Mouse (Mus musculus): ENCODE results near the gene Dmgdh.

DNA sequence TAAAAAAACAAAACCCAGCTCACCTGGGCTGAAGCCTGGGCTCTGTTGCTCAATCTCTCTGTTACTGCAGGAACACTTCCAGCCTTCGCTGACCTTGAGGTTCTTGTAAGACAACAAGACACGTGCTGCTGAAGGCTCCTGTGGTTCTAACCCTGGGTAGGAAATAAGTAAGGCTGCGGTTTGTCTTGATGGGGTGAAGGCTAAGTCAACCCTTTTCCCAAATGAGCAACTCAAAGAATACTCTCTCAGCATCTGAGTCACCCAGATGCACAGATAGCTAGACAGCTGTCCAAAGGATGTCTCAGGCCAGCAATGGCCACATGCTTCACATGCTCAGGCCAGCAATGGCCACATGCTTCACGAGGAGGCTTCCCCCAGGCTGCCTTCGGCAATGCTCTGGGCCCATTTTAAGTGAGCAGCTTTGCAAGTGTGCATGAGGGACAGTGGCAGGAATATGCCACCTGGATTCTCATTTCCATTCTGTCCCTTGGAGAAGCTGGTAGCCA is 61.0 kb downstream of the Dmgdh start:
- TF ChIP-seq CTCF (IDR thresholded peaks at IDR 0.05), result no peak
- TF ChIP-seq EP300 (IDR thresholded peaks at IDR 0.05), result no peak

All from lung, postnatal 0 days (tissue).